Mouse (Mus musculus) embryonic facial prominence, embryonic 13.5 days (tissue): ENCODE results near the gene Dpy19l3. TPM values are rescaled to one million over a fixed set of nuclear protein-coding genes. Genes with fewer than 3 reads are reported as not detected.

Experiments used
- ATAC-seq: fragments of 200-750 bp; cut with Nextera tagmentation; 2 replicates; pipeline ENCODE4 v1.8.0; 2017; ENCODE audit warnings: low read depth; ENCODE audit not compliant: insufficient number of reproducible peaks, insufficient read depth, low FRiP score, low TSS enrichment
- H3K27ac ChIP-seq: fragments of 300-500 bp; sonication (generic); 2 replicates; pipeline ENCODE4 v1.5.1; 2015; ENCODE audit warnings: moderate library complexity, mild to moderate bottlenecking, inconsistent platforms
- H3K27me3 ChIP-seq: fragments of 300-500 bp; sonication (generic); 2 replicates; pipeline ENCODE4 v1.6.1; 2015; ENCODE audit warnings: mild to moderate bottlenecking, inconsistent platforms
- H3K36me3 ChIP-seq: fragments of 300-500 bp; sonication (generic); 2 replicates; pipeline ENCODE4 v1.6.1; 2015; ENCODE audit warnings: mild to moderate bottlenecking, inconsistent platforms
- H3K4me1 ChIP-seq: fragments of 300-500 bp; sonication (generic); 2 replicates; pipeline ENCODE4 v1.6.1; 2015; ENCODE audit warnings: inconsistent platforms
- H3K4me2 ChIP-seq: fragments of 300-500 bp; sonication (generic); 2 replicates; pipeline ENCODE4 v1.6.1; 2015; ENCODE audit warnings: moderate library complexity, mild to moderate bottlenecking, inconsistent platforms
- H3K4me3 ChIP-seq: fragments of 300-500 bp; sonication (generic); 2 replicates; pipeline ENCODE4 v1.5.1; 2015; ENCODE audit warnings: mild to moderate bottlenecking, inconsistent platforms
- H3K9ac ChIP-seq: fragments of 300-500 bp; sonication (generic); 2 replicates; pipeline ENCODE4 v1.6.1; 2015; ENCODE audit warnings: mild to moderate bottlenecking, inconsistent platforms
- H3K9me3 ChIP-seq: fragments of 300-500 bp; sonication (generic); 2 replicates; pipeline ENCODE4 v1.6.1; 2016; ENCODE audit warnings: inconsistent platforms
- WGBS: fragments of 180-500 bp; shearing (Covaris S2); methylation state at CpG from one replicate; pipeline ENCODE4 v1.1.7; 2015; ENCODE audit warnings: mixed read lengths; 5-methylcytosine and 5-hydroxymethylcytosine counted together
- polyA plus RNA-seq: library from polyadenylated mRNA; unstranded; fragments of >200 nt; fragmentation: Nextera tagmentation; extraction: Ambion mirVana; gene quantifications from 2 replicates; pipeline ENCODE4 v1.2.1, GENCODE M21; 2015

Dpy19l3 gene
- polyA plus RNA-seq, 1 experiment from 2014 or later, result 37.2 TPM

DNA sequence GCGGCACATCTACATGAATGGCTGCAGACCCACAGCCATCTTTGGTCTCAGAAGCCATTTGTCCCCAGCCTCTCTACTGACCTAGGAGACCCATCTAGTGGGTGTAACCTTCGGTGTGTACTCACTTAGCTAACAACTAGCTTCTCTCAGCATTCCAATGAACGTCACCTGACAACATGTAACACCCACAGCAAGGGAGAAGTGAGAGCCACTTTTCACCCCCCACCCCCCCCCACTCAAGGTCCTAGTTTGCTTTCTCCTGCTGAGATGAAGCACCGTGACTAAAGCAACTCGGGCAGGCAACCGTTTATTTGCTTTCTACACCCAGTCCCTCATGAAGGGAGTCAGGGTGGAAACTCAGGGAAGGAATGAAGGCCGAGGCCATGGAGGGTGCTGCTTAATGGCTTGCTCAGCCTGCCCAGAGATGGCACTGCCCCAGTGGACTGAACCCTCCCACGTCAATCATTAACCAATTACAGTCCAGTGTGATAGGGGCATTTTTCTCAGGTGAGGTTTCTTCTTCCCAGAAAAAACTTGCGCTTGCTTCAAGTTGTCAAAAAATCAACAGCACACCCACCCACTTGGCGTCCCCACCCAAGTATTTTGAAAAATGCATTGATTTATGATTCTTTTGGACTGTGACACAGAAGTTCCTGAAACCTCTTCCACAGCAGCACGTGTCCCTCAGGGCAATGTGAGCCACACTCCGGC lies 7.4 kb downstream of the Dpy19l3 start:
- peaks cover 13% of the 10 kb centered on the region; the same call in 1 of the 2 replicates for H3K4me1 ChIP-seq
- H3K4me2 ChIP-seq, result peak overlapping the region; percentile 7
- H3K27me3 ChIP-seq, result no peaks in the 10 kb centered on the region
- H3K36me3 ChIP-seq, result peaks cover 89% of the 10 kb centered on the region
- no peak for ATAC-seq
- WGBS, result 78% methylated on average over 12 of the region's 12 CpGs
- no peak overlapping the region for H3K4me3 ChIP-seq
- 0 out of 2 replicates have a peak overlapping the region, but pooled peaks have one; percentile 60 for H3K27ac ChIP-seq
- no peak overlapping the region for H3K9ac ChIP-seq
- no peaks in the 10 kb centered on the region for H3K9me3 ChIP-seq

DNA sequence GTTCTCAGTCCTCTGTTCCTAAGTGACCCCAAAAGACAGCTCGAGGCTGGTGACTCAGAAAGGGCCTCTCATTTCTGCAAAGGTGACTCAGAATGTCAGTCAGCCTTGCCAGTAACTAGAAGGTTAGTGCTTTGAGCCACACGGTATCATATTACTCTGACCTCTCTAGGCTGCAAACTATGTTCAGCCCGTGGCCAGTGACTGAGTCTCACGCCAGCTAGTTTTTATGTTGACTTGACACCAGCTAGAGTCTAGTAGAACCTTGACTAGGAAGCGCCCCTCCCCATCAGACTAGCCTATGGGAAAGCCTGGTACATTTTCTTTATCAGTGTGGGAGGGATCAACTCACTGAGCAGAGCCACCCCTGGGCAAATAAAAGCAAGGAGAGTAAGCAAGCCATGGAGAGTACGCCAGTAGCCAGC lies 9.0 kb downstream of the Dpy19l3 start:
- ATAC-seq, result no peak
- no peak overlapping the region for H3K4me3 ChIP-seq
- 63% methylated on average over 6 of the region's 6 CpGs for WGBS
- no peaks in the 10 kb centered on the region for H3K27me3 ChIP-seq
- H3K4me2 ChIP-seq, result no peak overlapping the region
- H3K4me1 ChIP-seq, result peaks cover 13% of the 10 kb centered on the region; the same call in 1 of the 2 replicates
- H3K36me3 ChIP-seq, result peaks cover 86% of the 10 kb centered on the region
- H3K9ac ChIP-seq, result no peak overlapping the region
- no peak overlapping the region for H3K27ac ChIP-seq
- H3K9me3 ChIP-seq, result no peaks in the 10 kb centered on the region

DNA sequence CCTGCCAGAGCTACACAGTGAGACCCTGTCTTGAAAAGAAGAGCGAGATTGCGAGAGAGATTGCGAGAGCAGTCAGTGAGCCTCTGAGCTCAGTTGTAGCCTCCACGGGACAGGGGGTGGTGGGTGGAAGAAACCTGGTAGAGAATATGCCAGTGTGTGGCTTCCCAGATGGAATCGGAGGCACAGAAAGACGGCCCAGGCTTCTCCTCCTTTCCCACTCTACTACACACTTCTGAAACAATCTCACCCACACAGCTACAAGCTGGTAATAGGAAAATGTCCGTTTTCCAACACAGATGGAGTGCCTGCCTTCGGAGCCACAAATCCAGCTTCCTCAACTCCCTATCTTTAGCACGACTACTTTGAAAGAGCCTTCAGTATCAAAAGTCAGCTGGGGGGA lies 9.5 kb downstream of the Dpy19l3 start:
- no peak overlapping the region for H3K4me2 ChIP-seq
- no peak overlapping the region for H3K4me3 ChIP-seq
- WGBS, result 94% methylated on average over 9 of the region's 9 CpGs
- no peak overlapping the region for H3K9ac ChIP-seq
- no peak overlapping the region for H3K27ac ChIP-seq
- no peaks in the 10 kb centered on the region for H3K9me3 ChIP-seq
- H3K27me3 ChIP-seq, result no peaks in the 10 kb centered on the region
- peaks cover 13% of the 10 kb centered on the region; the same call in 1 of the 2 replicates for H3K4me1 ChIP-seq
- H3K36me3 ChIP-seq, result peaks cover 86% of the 10 kb centered on the region
- no peak for ATAC-seq

DNA sequence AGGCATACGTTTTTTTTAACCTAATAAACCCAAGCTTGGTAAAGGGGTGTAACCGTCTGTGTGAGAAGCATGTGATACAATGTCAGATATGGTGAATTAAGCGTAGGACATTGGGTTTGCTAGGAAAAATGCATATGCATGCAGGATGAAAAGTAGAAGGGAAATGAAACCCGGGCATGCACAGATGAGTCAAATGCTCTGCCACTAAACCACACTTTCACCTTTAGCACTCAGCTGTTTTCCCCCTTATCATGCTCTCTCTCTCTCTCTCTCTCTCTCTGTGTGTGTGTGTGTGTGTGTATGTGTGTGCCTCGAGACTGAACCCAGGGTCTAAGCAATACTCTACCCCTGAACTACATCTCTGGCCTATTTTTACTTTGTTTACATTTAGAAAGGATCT lies 11.9 kb downstream of the Dpy19l3 start:
- 0 out of 2 replicates have a peak, but pooled peaks cover 5% of the 10 kb centered on the region for H3K4me1 ChIP-seq
- H3K36me3 ChIP-seq, result peaks cover 86% of the 10 kb centered on the region
- H3K4me3 ChIP-seq, result no peak overlapping the region
- H3K4me2 ChIP-seq, result no peak overlapping the region
- 71% methylated on average over 5 of the region's 5 CpGs for WGBS
- ATAC-seq, result no peak
- H3K9me3 ChIP-seq, result no peaks in the 10 kb centered on the region
- no peaks in the 10 kb centered on the region for H3K27me3 ChIP-seq
- no peak overlapping the region for H3K9ac ChIP-seq
- H3K27ac ChIP-seq, result no peak overlapping the region

DNA sequence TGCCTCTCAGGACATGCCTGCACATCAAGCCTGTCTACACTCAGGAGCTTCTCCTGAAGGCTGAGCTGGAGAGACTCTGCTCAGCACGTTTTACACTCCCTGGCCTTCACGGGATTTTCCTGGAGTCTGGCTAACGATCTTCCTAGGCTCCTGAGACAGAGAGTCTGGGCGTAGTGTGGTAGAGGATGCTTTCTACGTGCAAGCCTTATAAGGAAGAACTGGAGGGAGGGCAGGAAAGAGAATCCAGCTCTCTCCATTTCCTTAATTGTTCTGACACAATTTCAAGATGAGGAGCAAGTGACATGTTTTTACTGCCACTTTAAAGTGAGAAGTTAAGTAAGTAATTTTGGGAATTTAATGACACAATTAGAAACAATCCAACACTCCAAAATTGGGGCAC lies 12.4 kb downstream of the Dpy19l3 start:
- 71% methylated on average over 5 of the region's 5 CpGs for WGBS
- ATAC-seq, result no peak
- no peaks in the 10 kb centered on the region for H3K9me3 ChIP-seq
- H3K36me3 ChIP-seq, result peaks cover 81% of the 10 kb centered on the region
- H3K4me3 ChIP-seq, result no peak overlapping the region
- no peaks in the 10 kb centered on the region for H3K27me3 ChIP-seq
- H3K9ac ChIP-seq, result no peak overlapping the region
- no peak overlapping the region for H3K4me2 ChIP-seq
- H3K27ac ChIP-seq, result no peak overlapping the region
- 0 out of 2 replicates have a peak, but pooled peaks cover 1% of the 10 kb centered on the region for H3K4me1 ChIP-seq

DNA sequence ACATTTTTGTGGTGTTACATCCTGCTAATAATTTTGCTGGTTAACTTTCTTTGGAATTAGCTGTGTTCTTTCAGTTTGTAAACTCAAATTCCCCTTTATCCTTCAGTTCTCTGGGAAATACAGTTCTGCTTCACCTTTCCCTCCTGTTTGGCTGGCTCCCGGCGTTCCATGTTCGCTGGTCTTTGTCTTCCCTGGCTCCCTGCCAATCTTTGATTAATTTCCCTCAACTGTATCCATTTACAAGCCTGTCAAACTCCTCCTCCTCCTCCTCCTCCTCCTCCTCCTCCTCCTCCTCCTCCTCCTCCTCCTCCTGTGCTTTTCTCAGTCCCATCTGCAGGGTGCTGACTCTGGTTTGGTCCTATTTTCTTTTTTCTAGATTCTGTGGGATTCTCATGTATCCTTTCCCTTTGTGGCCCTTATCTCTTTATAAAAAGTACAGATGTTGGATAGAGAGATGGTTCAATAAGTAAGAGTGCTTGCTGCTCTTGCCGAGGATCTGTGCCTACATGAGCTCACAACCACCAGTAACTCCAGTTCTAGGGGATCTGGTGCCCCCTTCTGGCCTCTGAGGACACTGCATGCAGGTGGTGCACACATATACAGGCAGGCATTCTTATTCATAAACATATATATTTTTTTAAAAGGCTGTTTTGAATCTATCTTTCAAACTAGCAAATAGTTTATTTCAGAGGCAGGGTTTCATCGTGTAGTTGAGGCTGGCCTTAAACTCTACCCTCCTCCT lies 13.6 kb downstream of the Dpy19l3 start:
- ATAC-seq, result no peak
- H3K27ac ChIP-seq, result no peak overlapping the region
- 66% methylated on average over 5 of the region's 5 CpGs for WGBS
- no peaks in the 10 kb centered on the region for H3K9me3 ChIP-seq
- no peaks in the 10 kb centered on the region for H3K27me3 ChIP-seq
- H3K9ac ChIP-seq, result no peak overlapping the region
- H3K4me3 ChIP-seq, result no peak overlapping the region
- H3K4me1 ChIP-seq, result no peaks in the 10 kb centered on the region
- no peak overlapping the region for H3K4me2 ChIP-seq
- H3K36me3 ChIP-seq, result peaks cover 75% of the 10 kb centered on the region

DNA sequence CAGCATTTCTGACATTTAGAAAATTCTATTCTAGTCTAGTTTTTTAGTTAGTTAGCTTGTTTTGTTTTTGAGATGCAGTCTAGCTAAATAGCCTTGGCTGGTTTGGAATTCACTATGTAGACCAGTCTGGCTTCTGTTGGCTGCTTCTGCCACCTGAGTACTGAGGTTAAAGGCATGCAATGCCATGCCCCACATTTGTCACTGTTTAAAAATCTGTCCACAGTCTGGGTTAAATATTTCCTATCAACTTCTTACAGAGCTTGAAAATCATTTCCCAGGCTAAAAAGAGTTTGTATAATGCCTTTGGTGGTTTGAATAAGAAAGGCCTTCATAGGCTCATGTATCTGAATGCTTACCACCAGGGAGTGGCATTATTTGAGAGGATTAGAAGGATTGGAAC lies 15.4 kb downstream of the Dpy19l3 start:
- no peaks in the 10 kb centered on the region for H3K4me1 ChIP-seq
- H3K27ac ChIP-seq, result no peak overlapping the region
- no peak for ATAC-seq
- H3K4me2 ChIP-seq, result no peak overlapping the region
- no peaks in the 10 kb centered on the region for H3K27me3 ChIP-seq
- H3K9me3 ChIP-seq, result no peaks in the 10 kb centered on the region
- peaks cover 75% of the 10 kb centered on the region for H3K36me3 ChIP-seq
- H3K4me3 ChIP-seq, result no peak overlapping the region
- no peak overlapping the region for H3K9ac ChIP-seq

DNA sequence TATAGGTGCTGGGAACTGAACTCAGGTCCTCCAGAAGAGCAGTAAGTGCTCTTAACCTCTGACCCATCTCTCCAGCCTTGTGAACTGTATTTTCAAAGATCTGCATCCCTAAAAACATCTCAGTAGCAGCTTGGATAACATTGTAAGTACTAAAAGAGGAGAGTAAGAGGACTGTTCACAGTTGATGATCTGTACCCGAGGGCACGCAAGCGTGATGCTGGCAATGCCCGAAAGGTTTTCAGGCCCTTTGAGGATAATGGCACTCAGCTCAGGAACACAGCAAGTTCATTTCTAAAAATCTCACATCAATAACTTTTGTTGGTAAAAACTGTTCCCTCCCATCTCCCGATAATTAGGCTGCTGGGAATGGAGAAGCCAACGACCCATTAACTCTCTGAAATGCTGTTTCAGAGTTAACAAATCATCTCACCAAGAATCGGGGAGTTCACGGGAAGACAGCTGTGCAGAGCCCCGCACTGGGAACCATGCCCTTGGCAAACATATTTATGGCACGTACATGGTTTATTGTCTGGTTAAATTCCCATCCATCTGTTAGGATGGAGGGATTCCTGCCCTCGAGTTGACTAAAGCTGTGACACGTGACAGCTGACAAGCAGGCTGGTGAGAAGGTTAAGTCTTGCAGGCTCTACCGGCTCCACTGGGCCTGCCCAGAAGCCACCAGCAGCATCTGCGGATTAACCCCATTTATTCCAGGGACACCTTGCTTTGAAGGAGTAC lies 20.8 kb downstream of the Dpy19l3 start:
- Histone ChIP-seq H3K9me3 (no peaks in the 10 kb centered on the region), H3K4me1 (no peaks in the 10 kb centered on the region), H3K9ac (no peak overlapping the region), H3K27me3 (no peaks in the 10 kb centered on the region), H3K27ac (no peak overlapping the region), H3K36me3 (peaks cover 53% of the 10 kb centered on the region), H3K4me3 (no peak overlapping the region), H3K4me2 (no peak overlapping the region)
- 70% methylated on average over 14 of the region's 14 CpGs for WGBS
- ATAC-seq, result no peak

DNA sequence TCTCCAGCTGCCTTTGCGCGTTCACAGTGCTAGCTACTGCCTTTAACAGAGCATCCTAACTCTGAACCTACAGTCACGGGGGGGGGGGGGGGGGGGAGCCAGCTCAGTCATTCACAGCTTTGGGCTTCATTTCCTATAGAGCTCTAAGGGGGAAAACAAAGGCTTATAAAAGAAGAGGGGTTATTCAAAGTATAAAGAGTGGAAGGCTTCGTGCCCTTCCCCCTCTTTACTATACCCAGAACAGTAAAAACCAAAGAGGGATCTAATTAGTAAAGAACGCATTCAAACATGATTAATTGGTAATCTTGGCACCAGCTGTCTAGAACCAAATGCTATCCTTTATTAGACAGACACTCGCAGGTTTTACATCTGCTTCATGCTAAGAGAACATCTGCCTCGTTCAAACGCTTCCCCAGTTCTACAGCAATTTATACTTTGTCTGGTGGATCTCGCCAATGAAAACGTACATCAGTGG lies 21.6 kb downstream of the Dpy19l3 start:
- Histone ChIP-seq H3K9me3 (0 out of 2 replicates have a peak, but pooled peaks cover 3% of the 10 kb centered on the region), H3K4me2 (no peak overlapping the region), H3K36me3 (peaks cover 52% of the 10 kb centered on the region), H3K4me3 (no peak overlapping the region), H3K9ac (no peak overlapping the region), H3K4me1 (no peaks in the 10 kb centered on the region), H3K27me3 (no peaks in the 10 kb centered on the region), H3K27ac (no peak overlapping the region)
- WGBS, result 85% methylated on average over 10 of the region's 10 CpGs
- ATAC-seq, result no peak

DNA sequence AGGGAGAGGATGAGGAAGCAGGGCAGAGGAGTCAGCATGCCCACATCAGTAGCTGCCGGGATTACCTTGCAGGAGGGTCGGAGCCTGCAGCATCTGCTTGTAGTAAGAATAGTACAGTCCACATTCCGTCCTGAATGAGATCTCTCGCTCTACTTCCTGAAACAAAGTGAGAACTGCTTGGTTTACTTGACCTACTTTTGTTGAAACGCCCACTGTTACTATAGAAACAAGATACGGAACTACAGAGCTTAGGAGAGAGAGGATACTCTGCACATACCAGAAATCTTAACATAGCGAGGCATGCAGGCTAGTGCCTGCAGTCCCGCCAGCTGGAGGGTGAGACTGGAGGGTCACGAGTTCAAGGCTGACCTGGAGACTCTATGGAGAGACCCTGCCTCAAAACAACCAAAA lies 24.6 kb downstream of the Dpy19l3 start:
- WGBS, result 89% methylated on average over 9 of the region's 9 CpGs
- H3K27ac ChIP-seq, result no peak overlapping the region
- peaks cover 52% of the 10 kb centered on the region for H3K36me3 ChIP-seq
- H3K9ac ChIP-seq, result no peak overlapping the region
- H3K27me3 ChIP-seq, result no peaks in the 10 kb centered on the region
- no peak overlapping the region for H3K4me3 ChIP-seq
- H3K4me2 ChIP-seq, result no peak overlapping the region
- ATAC-seq, result no peak
- no peaks in the 10 kb centered on the region for H3K4me1 ChIP-seq
- H3K9me3 ChIP-seq, result 0 out of 2 replicates have a peak, but pooled peaks cover 3% of the 10 kb centered on the region

DNA sequence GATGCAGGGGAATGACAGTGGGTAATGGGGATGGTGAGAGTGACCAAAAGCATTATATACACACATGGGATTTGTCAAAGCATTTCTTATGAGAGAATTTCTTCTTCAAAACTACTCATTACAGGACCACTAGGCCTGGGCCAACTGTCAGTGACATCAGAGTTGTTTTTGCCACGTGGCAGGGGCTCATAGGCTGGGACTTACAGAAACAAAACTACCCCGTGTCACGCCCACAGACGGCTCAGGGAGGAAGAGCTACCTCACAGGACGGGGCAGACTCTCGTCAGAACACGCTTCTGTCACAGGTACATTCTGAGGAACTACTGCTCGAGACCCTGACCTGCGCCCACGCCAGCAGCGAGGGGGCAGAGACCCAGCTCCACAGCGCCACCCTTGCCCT lies 25.9 kb downstream of the Dpy19l3 start:
- Histone ChIP-seq H3K36me3 (peaks cover 46% of the 10 kb centered on the region), H3K27ac (no peak overlapping the region), H3K4me3 (no peak overlapping the region), H3K4me1 (no peaks in the 10 kb centered on the region), H3K9ac (no peak overlapping the region), H3K9me3 (0 out of 2 replicates have a peak, but pooled peaks cover 3% of the 10 kb centered on the region), H3K4me2 (no peak overlapping the region), H3K27me3 (no peaks in the 10 kb centered on the region)
- WGBS, result 95% methylated on average over 12 of the region's 12 CpGs
- ATAC-seq, result no peak
